Mouse (Mus musculus): ENCODE results near the gene Noc4l. TPM values are rescaled to one million over a fixed set of nuclear protein-coding genes. Genes with fewer than 3 reads are reported as not detected.

Noc4l gene
- polyA plus RNA-seq, 1 experiment from 2014 or later, result 32.8 TPM

DNA sequence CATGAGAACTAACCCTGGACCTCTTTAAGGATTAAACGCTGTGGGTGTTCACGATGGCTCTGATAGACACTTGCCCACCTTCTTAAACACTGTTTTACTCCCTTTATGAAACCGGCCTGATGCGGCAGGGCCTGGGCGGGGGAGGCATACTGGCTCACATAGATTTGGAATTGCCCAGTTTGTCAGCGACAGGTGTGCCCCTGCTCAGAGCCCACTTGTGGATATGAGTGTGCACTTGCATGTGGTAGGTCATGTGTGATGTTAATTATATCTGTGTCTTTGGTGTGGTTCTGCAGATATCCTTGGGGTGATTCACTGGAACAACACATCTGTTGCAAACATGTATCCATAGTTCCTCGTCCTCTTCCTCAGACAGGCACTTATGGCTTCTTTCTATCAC, 42.7 kb downstream of the Noc4l start:
- no peak overlapping the region for H3K9ac ChIP-seq
- H3K4me1 ChIP-seq (replicated peaks; ENCODE audit: control insufficient read depth, insufficient read depth, low read length), result no peaks in the 10 kb centered on the region
- peaks cover 9% of the 10 kb centered on the region for H3K36me3 ChIP-seq (replicated peaks; ENCODE audit: control insufficient read depth, insufficient read depth)
- no peaks in the 10 kb centered on the region for H3K27me3 ChIP-seq (ENCODE audit: control insufficient read depth, insufficient read depth, low read length)
- WGBS, result 91% methylated on average over 7 of the region's 7 CpGs
- H3K4me2 ChIP-seq (replicated peaks), result no peak overlapping the region
- ATAC-seq (ENCODE audit: low FRiP score) (no peak), DNase-seq (ENCODE audit: low spot score) (no peak)
- no peaks in the 10 kb centered on the region for H3K9me3 ChIP-seq (ENCODE audit: control insufficient read depth, low read length)
- H3K27ac ChIP-seq, result no peak overlapping the region
- no peak overlapping the region for H3K4me3 ChIP-seq (replicated peaks; ENCODE audit: low read length)

DNA sequence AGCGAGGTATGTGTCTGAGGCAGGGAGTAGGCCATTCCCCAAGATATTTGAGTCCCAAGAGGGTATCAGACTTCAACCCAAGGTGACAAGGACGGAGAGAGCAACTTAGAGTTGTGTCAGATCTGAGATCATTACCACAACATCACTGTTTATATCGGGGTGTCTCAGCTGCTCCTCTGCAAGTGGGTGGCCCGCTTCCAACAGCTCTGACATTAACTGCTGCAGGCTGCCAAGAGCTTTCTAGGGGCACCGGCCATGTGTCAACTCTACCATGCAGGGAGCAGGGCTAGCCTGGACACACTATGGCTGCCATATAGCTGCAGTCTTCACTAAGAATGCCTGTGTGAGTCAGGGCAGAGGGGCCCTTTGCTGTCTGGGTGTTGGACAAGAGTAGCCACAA, 43.3 kb downstream of the Noc4l start:
- ATAC-seq (ENCODE audit: low FRiP score) (no peak), DNase-seq (ENCODE audit: low spot score) (no peak)
- WGBS, result 85% methylated on average over 5 of the region's 5 CpGs
- H3K4me3 ChIP-seq (replicated peaks; ENCODE audit: low read length), result no peak overlapping the region
- no peaks in the 10 kb centered on the region for H3K27me3 ChIP-seq (ENCODE audit: control insufficient read depth, insufficient read depth, low read length)
- H3K4me1 ChIP-seq (replicated peaks; ENCODE audit: control insufficient read depth, insufficient read depth, low read length), result no peaks in the 10 kb centered on the region
- no peaks in the 10 kb centered on the region for H3K9me3 ChIP-seq (ENCODE audit: control insufficient read depth, low read length)
- 0 out of 2 replicates have a peak, but pooled peaks cover 3% of the 10 kb centered on the region for H3K36me3 ChIP-seq (replicated peaks; ENCODE audit: control insufficient read depth, insufficient read depth)
- H3K27ac ChIP-seq, result no peak overlapping the region
- no peak overlapping the region for H3K9ac ChIP-seq
- no peak overlapping the region for H3K4me2 ChIP-seq (replicated peaks)

DNA sequence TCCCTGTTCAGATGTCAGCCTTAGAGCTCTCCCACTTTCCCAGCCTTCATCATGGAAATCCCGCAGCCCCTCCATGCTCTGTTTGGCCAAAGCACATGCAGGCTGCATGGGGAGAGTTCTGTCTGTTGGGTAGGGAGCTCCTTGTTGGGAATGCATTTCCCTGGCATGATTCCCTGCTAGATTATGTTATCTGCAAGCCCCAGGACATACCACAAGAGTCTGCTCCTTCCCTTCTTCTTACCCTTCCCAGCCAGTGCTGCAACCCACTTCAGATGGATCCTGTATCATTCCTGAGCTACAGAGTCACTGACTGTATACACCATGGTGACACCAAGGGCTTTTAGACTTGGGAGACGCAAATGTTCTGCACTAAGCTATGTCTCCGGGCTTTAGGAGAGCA, 43.8 kb downstream of the Noc4l start:
- DNase-seq (ENCODE audit: low spot score) (no peak), ATAC-seq (ENCODE audit: low FRiP score) (no peak)
- Histone ChIP-seq H3K9me3 (ENCODE audit: control insufficient read depth, low read length) (no peaks in the 10 kb centered on the region), H3K27ac (no peak overlapping the region), H3K4me2 (replicated peaks) (no peak overlapping the region), H3K36me3 (replicated peaks; ENCODE audit: control insufficient read depth, insufficient read depth) (no peaks in the 10 kb centered on the region), H3K4me1 (replicated peaks; ENCODE audit: control insufficient read depth, insufficient read depth, low read length) (no peaks in the 10 kb centered on the region), H3K4me3 (replicated peaks; ENCODE audit: low read length) (no peak overlapping the region), H3K9ac (no peak overlapping the region), H3K27me3 (ENCODE audit: control insufficient read depth, insufficient read depth, low read length) (no peaks in the 10 kb centered on the region)
- 90% methylated on average over 3 of the region's 3 CpGs for WGBS

DNA sequence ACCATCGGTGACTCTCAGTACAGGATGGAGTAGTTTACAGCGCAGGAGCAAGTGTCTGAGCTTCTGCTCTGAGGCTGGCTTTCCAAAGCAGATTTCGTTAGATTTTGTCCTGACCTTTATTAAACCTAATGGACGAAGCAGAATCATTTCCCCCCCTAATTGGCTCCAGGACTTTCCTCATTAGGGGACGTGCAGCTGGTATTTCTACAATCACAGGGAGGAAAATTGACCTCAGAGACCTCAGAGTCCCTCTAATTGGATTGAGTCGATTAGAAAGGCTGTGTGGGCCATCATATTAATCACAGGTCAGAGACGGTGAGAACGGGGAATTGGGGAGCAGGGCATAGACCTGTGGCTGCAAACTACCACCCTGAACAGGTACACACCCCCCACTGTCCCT, 44.3 kb downstream of the Noc4l start:
- WGBS, result 51% methylated on average over 8 of the region's 8 CpGs
- Histone ChIP-seq H3K4me1 (replicated peaks; ENCODE audit: control insufficient read depth, insufficient read depth, low read length) (no peaks in the 10 kb centered on the region), H3K9ac (no peak overlapping the region), H3K27me3 (ENCODE audit: control insufficient read depth, insufficient read depth, low read length) (no peaks in the 10 kb centered on the region), H3K9me3 (ENCODE audit: control insufficient read depth, low read length) (no peaks in the 10 kb centered on the region), H3K4me2 (replicated peaks) (no peak overlapping the region), H3K4me3 (replicated peaks; ENCODE audit: low read length) (no peak overlapping the region), H3K36me3 (replicated peaks; ENCODE audit: control insufficient read depth, insufficient read depth) (no peaks in the 10 kb centered on the region), H3K27ac (no peak overlapping the region)
- ATAC-seq (ENCODE audit: low FRiP score), result no peak
- no peak for DNase-seq (ENCODE audit: low spot score)

DNA sequence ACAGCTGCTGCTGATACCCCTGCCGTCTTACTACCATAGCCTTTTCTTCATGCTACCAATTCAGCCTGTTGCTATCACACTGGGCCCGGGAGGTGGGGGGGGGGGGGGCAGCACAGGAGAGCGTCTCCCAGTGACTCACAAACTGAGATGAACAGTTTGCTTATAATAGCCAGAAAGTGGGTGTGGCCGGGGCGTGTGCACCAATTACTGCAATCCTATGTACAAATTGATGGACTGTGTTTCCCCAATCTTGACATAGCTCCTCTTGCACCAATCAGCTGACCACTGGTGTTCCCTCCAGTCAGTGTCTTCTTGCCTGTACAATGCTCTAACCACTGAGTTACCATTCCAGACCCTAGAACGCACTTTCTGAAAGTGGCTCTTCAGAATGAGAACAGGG, 44.9 kb downstream of the Noc4l start:
- 76% methylated on average over 6 of the region's 6 CpGs for WGBS

DNA sequence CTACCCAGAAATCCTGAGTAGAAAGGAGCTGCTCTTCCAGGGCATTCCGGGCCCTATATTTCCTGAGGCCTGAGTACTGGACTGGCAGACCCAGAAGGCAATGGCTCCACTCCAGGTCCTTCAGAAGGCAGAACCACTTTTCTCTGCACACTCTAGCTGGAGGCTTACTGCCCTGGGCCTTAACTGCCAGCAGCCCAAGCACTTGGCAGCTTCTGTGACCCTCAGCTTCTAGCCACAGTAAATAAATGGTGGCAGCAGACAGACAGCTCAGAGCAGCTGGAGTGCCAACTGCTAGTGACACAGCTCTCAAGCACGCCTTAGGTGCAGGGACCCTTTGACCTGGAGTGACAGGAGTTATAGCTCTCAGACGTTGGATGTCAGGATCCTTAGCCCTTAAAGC, 45.5 kb downstream of the Noc4l start:
- WGBS, result 65% methylated on average over 3 of the region's 3 CpGs
- no peak for DNase-seq (ENCODE audit: low spot score)
- Histone ChIP-seq H3K27me3 (ENCODE audit: control insufficient read depth, insufficient read depth, low read length) (no peaks in the 10 kb centered on the region), H3K9ac (no peak overlapping the region), H3K36me3 (replicated peaks; ENCODE audit: control insufficient read depth, insufficient read depth) (no peaks in the 10 kb centered on the region; the same call in 1 of the 2 replicates), H3K4me3 (replicated peaks; ENCODE audit: low read length) (no peak overlapping the region), H3K27ac (no peak overlapping the region), H3K4me1 (replicated peaks; ENCODE audit: control insufficient read depth, insufficient read depth, low read length) (no peaks in the 10 kb centered on the region), H3K9me3 (ENCODE audit: control insufficient read depth, low read length) (no peaks in the 10 kb centered on the region), H3K4me2 (replicated peaks) (no peak overlapping the region)
- no peak for ATAC-seq (ENCODE audit: low FRiP score)

More for the DNA sequence above, 44.9 kb downstream of the Noc4l start:
- Histone ChIP-seq H3K4me1 (replicated peaks; ENCODE audit: control insufficient read depth, insufficient read depth, low read length) (no peaks in the 10 kb centered on the region), H3K27me3 (ENCODE audit: control insufficient read depth, insufficient read depth, low read length) (no peaks in the 10 kb centered on the region), H3K36me3 (replicated peaks; ENCODE audit: control insufficient read depth, insufficient read depth) (no peaks in the 10 kb centered on the region), H3K9ac (no peak overlapping the region), H3K27ac (no peak overlapping the region), H3K4me3 (replicated peaks; ENCODE audit: low read length) (no peak overlapping the region), H3K9me3 (ENCODE audit: control insufficient read depth, low read length) (no peaks in the 10 kb centered on the region), H3K4me2 (replicated peaks) (no peak overlapping the region)
- ATAC-seq (ENCODE audit: low FRiP score) (no peak), DNase-seq (ENCODE audit: low spot score) (no peak)

- no peak for DNase-seq (ENCODE audit: low spot score)
- Histone ChIP-seq H3K9me3 (ENCODE audit: control insufficient read depth, low read length) (no peaks in the 10 kb centered on the region), H3K4me3 (replicated peaks; ENCODE audit: low read length) (no peak overlapping the region), H3K27me3 (ENCODE audit: control insufficient read depth, insufficient read depth, low read length) (no peaks in the 10 kb centered on the region), H3K4me1 (replicated peaks; ENCODE audit: control insufficient read depth, insufficient read depth, low read length) (no peaks in the 10 kb centered on the region), H3K4me2 (replicated peaks) (no peak overlapping the region), H3K27ac (no peak overlapping the region), H3K36me3 (replicated peaks; ENCODE audit: control insufficient read depth, insufficient read depth) (no peaks in the 10 kb centered on the region; the same call in 1 of the 2 replicates), H3K9ac (no peak overlapping the region)
- no peak for ATAC-seq (ENCODE audit: low FRiP score)
- 66% methylated on average over 5 of the region's 5 CpGs for WGBS
Observed at GRCm38 (mm10) chr5:110605531-110606221, 47.5 kb downstream of the Noc4l start.

- no peak overlapping the region for H3K9ac ChIP-seq
- H3K4me2 ChIP-seq (replicated peaks), result no peak overlapping the region
- WGBS, result 90% methylated on average over 2 of the region's 2 CpGs
- H3K27me3 ChIP-seq (ENCODE audit: control insufficient read depth, insufficient read depth, low read length), result no peaks in the 10 kb centered on the region
- DNase-seq (ENCODE audit: low spot score) (no peak), ATAC-seq (ENCODE audit: low FRiP score) (no peak)
- H3K4me3 ChIP-seq (replicated peaks; ENCODE audit: low read length), result no peak overlapping the region
- no peak overlapping the region for H3K27ac ChIP-seq
- H3K9me3 ChIP-seq (ENCODE audit: control insufficient read depth, low read length), result no peaks in the 10 kb centered on the region
- H3K36me3 ChIP-seq (replicated peaks; ENCODE audit: control insufficient read depth, insufficient read depth), result no peaks in the 10 kb centered on the region; the same call in 1 of the 2 replicates
- no peaks in the 10 kb centered on the region for H3K4me1 ChIP-seq (replicated peaks; ENCODE audit: control insufficient read depth, insufficient read depth, low read length)
Observed at GRCm38 (mm10) chr5:110604311-110604710, 48.9 kb downstream of the Noc4l start.

GRCm38 (mm10) chr5:110603016-110603685, 50.1 kb downstream of the Noc4l start:
- Histone ChIP-seq H3K9ac (no peak overlapping the region), H3K4me1 (replicated peaks; ENCODE audit: control insufficient read depth, insufficient read depth, low read length) (no peaks in the 10 kb centered on the region), H3K36me3 (replicated peaks; ENCODE audit: control insufficient read depth, insufficient read depth) (no peaks in the 10 kb centered on the region; the same call in 1 of the 2 replicates), H3K27ac (no peak overlapping the region), H3K4me3 (replicated peaks; ENCODE audit: low read length) (no peak overlapping the region), H3K27me3 (ENCODE audit: control insufficient read depth, insufficient read depth, low read length) (no peaks in the 10 kb centered on the region), H3K4me2 (replicated peaks) (no peak overlapping the region), H3K9me3 (ENCODE audit: control insufficient read depth, low read length) (no peaks in the 10 kb centered on the region)
- no peak for ATAC-seq (ENCODE audit: low FRiP score)
- 91% methylated on average over 7 of the region's 7 CpGs for WGBS
- DNase-seq (ENCODE audit: low spot score), result no peak
